8 mouse cellular contexts compared by ENCODE assay signal in genomic region chr12:112617898-112618380, GRCm38 (mm10). TPM values are rescaled to one million over a fixed set of nuclear protein-coding genes. Genes with fewer than 3 reads are reported as not detected.
DNase-seq lines count a peak whose midpoint lies in the region; ATAC-seq and TF ChIP-seq lines count a peak whose summit lies in the region.

No protein-coding gene starts in this region.

- 9% methylated on average over 8 of the region's 8 CpGs for WGBS in hindbrain, embryonic 11.5 days
- 15% methylated on average over 8 of the region's 8 CpGs for WGBS in lung, postnatal 0 days

- peak; percentile 29 for ATAC-seq in frontal cortex, adult (ENCODE audit: low TSS enrichment)
- ATAC-seq in hindbrain, embryonic 11.5 days (ENCODE audit: low FRiP score) = peak; percentile 59
- peak; percentile 51 for ATAC-seq in lung, postnatal 0 days

- no peaks in the 10 kb centered on the region for H3K27me3 ChIP-seq in ES-Bruce4 (ENCODE audit: control insufficient read depth, insufficient read depth, low read length, poor library complexity, severe bottlenecking)
- peaks cover 24% of the 10 kb centered on the region for H3K27me3 ChIP-seq in hindbrain, embryonic 11.5 days (ENCODE audit: control insufficient read depth, insufficient read depth, low read length)
- peaks cover 4% of the 10 kb centered on the region; the same call in 1 of the 2 replicates for H3K27me3 ChIP-seq in lung, postnatal 0 days (replicated peaks; ENCODE audit: insufficient read depth, low read length)

- H3K9me3 ChIP-seq in ES-Bruce4 (replicated peaks; ENCODE audit: control insufficient read depth, insufficient read depth, low read length, poor library complexity, severe bottlenecking) = no peaks in the 10 kb centered on the region
- H3K9me3 ChIP-seq in hindbrain, embryonic 11.5 days (ENCODE audit: control insufficient read depth, low read length) = no peaks in the 10 kb centered on the region
- no peaks in the 10 kb centered on the region for H3K9me3 ChIP-seq in lung, postnatal 0 days (ENCODE audit: low read length)

- no peaks in the 10 kb centered on the region for H3K4me1 ChIP-seq in ES-Bruce4 (ENCODE audit: control insufficient read depth, insufficient read depth, low read length)
- H3K4me1 ChIP-seq in bone marrow macrophage, adult 2 months (ENCODE audit: control insufficient read depth, insufficient read depth, low read length) = peaks cover 54% of the 10 kb centered on the region
- peaks cover 6% of the 10 kb centered on the region; the same call in 1 of the 2 replicates for H3K4me1 ChIP-seq in hindbrain, embryonic 11.5 days (replicated peaks; ENCODE audit: control insufficient read depth, insufficient read depth, low read length)
- H3K4me1 ChIP-seq in lung, postnatal 0 days (ENCODE audit: insufficient read depth, low read depth, low read length) = peaks cover 6% of the 10 kb centered on the region

- H3K27ac ChIP-seq in ES-Bruce4 (ENCODE audit: insufficient read depth, low read length) = no peak overlapping the region
- peak overlapping the region; percentile 81 for H3K27ac ChIP-seq in bone marrow macrophage, adult 2 months (ENCODE audit: insufficient read depth, low read depth, low read length)
- no peak overlapping the region for H3K27ac ChIP-seq in hindbrain, embryonic 11.5 days (ENCODE audit: low read depth, low read length)
- no peak overlapping the region for H3K27ac ChIP-seq in lung, postnatal 0 days (ENCODE audit: low read length)

- no peak for TF ChIP-seq POLR2A in ES-Bruce4 (IDR thresholded peaks at IDR 0.05; ENCODE audit: insufficient read depth, low read length)
- TF ChIP-seq POLR2A in bone marrow macrophage, adult 2 months (IDR thresholded peaks at IDR 0.05; ENCODE audit: borderline replicate concordance, low read depth, low read length) = no peak

- H3K4me2 ChIP-seq in hindbrain, embryonic 11.5 days (replicated peaks; ENCODE audit: low read depth, low read length) = no peak overlapping the region
- no peak overlapping the region for H3K4me2 ChIP-seq in lung, postnatal 0 days (replicated peaks; ENCODE audit: low read depth, low read length)

- H3K9ac ChIP-seq in ES-Bruce4 (ENCODE audit: low read depth, poor library complexity, severe bottlenecking) = no peak overlapping the region
- no peak overlapping the region for H3K9ac ChIP-seq in hindbrain, embryonic 11.5 days (ENCODE audit: low read depth, low read length)
- no peak overlapping the region for H3K9ac ChIP-seq in lung, postnatal 0 days (replicated peaks; ENCODE audit: low read depth)

- no peaks in the 10 kb centered on the region for H3K36me3 ChIP-seq in ES-Bruce4 (ENCODE audit: control insufficient read depth, insufficient read depth, low read length, poor library complexity, severe bottlenecking)
- no peaks in the 10 kb centered on the region for H3K36me3 ChIP-seq in hindbrain, embryonic 11.5 days (ENCODE audit: control insufficient read depth, insufficient read depth, low read length)
- no peaks in the 10 kb centered on the region for H3K36me3 ChIP-seq in lung, postnatal 0 days (ENCODE audit: insufficient read depth, low read length)

- peak; percentile 84 for DNase-seq in hindbrain, embryonic 11.5 days (ENCODE audit: low spot score)
- peak; percentile 72 to 73 for DNase-seq in layer of hippocampus, postnatal 10 days (ENCODE audit: low spot score in 2 of 2)
- DNase-seq in lung, postnatal 0 days (ENCODE audit: low spot score) = peak; percentile 85
- peak; percentile 89 for DNase-seq in retina, postnatal 1 day
- peak; percentile 92 for DNase-seq in thymus, postnatal 4 days

- peak; percentile 49; the same call in 1 of the 2 replicates for TF ChIP-seq EP300 in ES-Bruce4 (IDR thresholded peaks at IDR 0.05; ENCODE audit: insufficient read depth, low read depth, low read length)
- TF ChIP-seq EP300 in lung, postnatal 0 days (IDR thresholded peaks at IDR 0.05) = no peak

- peak; percentile 90 for TF ChIP-seq CTCF in ES-Bruce4 (IDR thresholded peaks at IDR 0.05; ENCODE audit: low read depth, low read length)
- TF ChIP-seq CTCF in bone marrow macrophage, adult 2 months (IDR thresholded peaks at IDR 0.05; ENCODE audit: low read depth, low read length) = peak; percentile 34; the same call in 1 of the 2 replicates
- TF ChIP-seq CTCF in lung, postnatal 0 days (IDR thresholded peaks at IDR 0.05) = peak; percentile 90

- no peak overlapping the region for H3K4me3 ChIP-seq in ES-Bruce4 (ENCODE audit: low read depth, low read length)
- H3K4me3 ChIP-seq in bone marrow macrophage, adult 2 months (ENCODE audit: insufficient read depth, low read length) = no peak overlapping the region
- no peak overlapping the region for H3K4me3 ChIP-seq in hindbrain, embryonic 11.5 days (ENCODE audit: low read depth, low read length)
- no peak overlapping the region for H3K4me3 ChIP-seq in lung, postnatal 0 days (ENCODE audit: low read depth, low read length)

RNA-seq across cellular contexts. Expression of gene Adssl1, which starts 1.9 kb away (rescaled TPM):
- 6.6 and 8.7 TPM in 2 replicates for polyA plus RNA-seq in ES-Bruce4 (2011; ENCODE audit: insufficient read depth, insufficient read length, low read depth, missing spikeins)
- 33.2 and 38.5 TPM in 2 replicates for polyA plus RNA-seq in bone marrow macrophage, adult 2 months (2012; ENCODE audit: insufficient read depth, insufficient read length, missing spikeins)
- polyA plus RNA-seq in hindbrain, embryonic 11.5 days (2014; fragmentation: Nextera tagmentation; extraction: Ambion mirVana) = 2.1 and 2.6 TPM in 2 replicates
- total RNA-seq in layer of hippocampus, postnatal 10 days (2021) = 1 to 10 TPM; 2.1 to 2.4 TPM
- polyA plus RNA-seq in lung, postnatal 0 days (2015; fragmentation: Nextera tagmentation; extraction: Ambion mirVana) = 29.9 and 43.0 TPM in 2 replicates

RNA-seq across cellular contexts. Expression of gene Siva1, which starts 26.5 kb away (rescaled TPM):
- 103 and 104 TPM in 2 replicates for polyA plus RNA-seq in ES-Bruce4 (2011; ENCODE audit: insufficient read depth, insufficient read length, low read depth, missing spikeins)
- 34.9 and 52.4 TPM in 2 replicates for polyA plus RNA-seq in bone marrow macrophage, adult 2 months (2012; ENCODE audit: insufficient read depth, insufficient read length, missing spikeins)
- 178 and 182 TPM in 2 replicates for polyA plus RNA-seq in hindbrain, embryonic 11.5 days (2014; fragmentation: Nextera tagmentation; extraction: Ambion mirVana)
- 10 to 100 TPM; 17.0 to 19.5 TPM for total RNA-seq in layer of hippocampus, postnatal 10 days (2021)
- 130 and 152 TPM in 2 replicates for polyA plus RNA-seq in lung, postnatal 0 days (2015; fragmentation: Nextera tagmentation; extraction: Ambion mirVana)

RNA-seq across cellular contexts. Expression of gene Inf2, which starts 29.4 kb away (rescaled TPM):
- polyA plus RNA-seq in ES-Bruce4 (2011; ENCODE audit: insufficient read depth, insufficient read length, low read depth, missing spikeins) = 28.2 and 28.3 TPM in 2 replicates
- 28.0 and 30.8 TPM in 2 replicates for polyA plus RNA-seq in bone marrow macrophage, adult 2 months (2012; ENCODE audit: insufficient read depth, insufficient read length, missing spikeins)
- 1.2 and 1.4 TPM in 2 replicates for polyA plus RNA-seq in hindbrain, embryonic 11.5 days (2014; fragmentation: Nextera tagmentation; extraction: Ambion mirVana)
- total RNA-seq in layer of hippocampus, postnatal 10 days (2021) = 10 to 100 TPM; 80.9 to 91.4 TPM
- polyA plus RNA-seq in lung, postnatal 0 days (2015; fragmentation: Nextera tagmentation; extraction: Ambion mirVana) = 4.9 and 5.2 TPM in 2 replicates

RNA-seq across cellular contexts. Expression of gene Akt1, which starts 56.7 kb away (rescaled TPM):
- 70.4 and 78.0 TPM in 2 replicates for polyA plus RNA-seq in ES-Bruce4 (2011; ENCODE audit: insufficient read depth, insufficient read length, low read depth, missing spikeins)
- polyA plus RNA-seq in bone marrow macrophage, adult 2 months (2012; ENCODE audit: insufficient read depth, insufficient read length, missing spikeins) = 169 and 176 TPM in 2 replicates
- polyA plus RNA-seq in hindbrain, embryonic 11.5 days (2014; fragmentation: Nextera tagmentation; extraction: Ambion mirVana) = 50.8 and 76.5 TPM in 2 replicates
- total RNA-seq in layer of hippocampus, postnatal 10 days (2021) = 100 to 1,000 TPM; 182 to 185 TPM
- 78.8 and 91.3 TPM in 2 replicates for polyA plus RNA-seq in lung, postnatal 0 days (2015; fragmentation: Nextera tagmentation; extraction: Ambion mirVana)

Comparison
In these comparisons a context has a peak if more than half of its experiments do, and no peak if none do; other contexts are left out.
1. CTCF ChIP-seq: peak in every context shown above with its lines; median percentile 90 in ES-Bruce4; 90 in lung, postnatal 0 days; 34 in bone marrow macrophage, adult 2 months.